Mouse (Mus musculus): ENCODE data around the gene Nectin2.
"Not testable (repeated sequence)": the region's sequence is repeated elsewhere in the genome, so short reads cannot be mapped to it uniquely, and the experiment has no call there.

Nectin2 gene

DNA sequence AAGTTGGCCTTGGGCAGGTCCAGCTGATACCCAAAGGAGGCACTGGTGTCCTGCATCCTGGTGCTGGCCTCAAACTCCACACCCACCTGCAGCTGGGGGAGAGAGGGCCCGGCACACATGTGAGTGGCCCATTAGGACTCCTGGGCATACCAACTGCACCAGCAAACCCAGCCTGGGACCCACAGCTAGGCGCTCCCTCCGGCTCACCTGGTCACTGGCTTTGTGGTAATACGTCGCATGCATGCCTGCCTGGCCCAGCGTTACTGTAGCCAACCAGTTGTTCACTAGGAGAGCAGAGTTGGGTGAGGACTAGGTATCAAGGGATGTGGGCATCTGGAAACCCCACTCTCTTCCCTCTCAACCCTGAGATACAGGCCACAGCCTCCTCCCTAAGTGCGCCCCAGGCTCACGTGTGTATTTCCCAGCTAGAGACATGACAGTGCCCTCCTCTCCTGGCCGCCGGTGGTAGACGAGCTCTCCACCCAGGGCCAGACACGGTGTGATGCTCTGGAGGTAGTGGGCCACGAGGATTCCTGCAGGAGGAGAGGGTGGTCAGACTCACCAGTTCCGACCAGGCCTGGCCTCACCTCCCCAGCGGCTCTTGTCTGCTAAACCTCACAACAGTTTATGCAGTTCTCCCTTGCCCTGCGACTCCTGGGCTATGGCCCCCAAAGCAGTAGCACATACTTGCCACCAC, 47.3 kb downstream of the Nectin2 start:
- DNase-seq, result no peak

DNA sequence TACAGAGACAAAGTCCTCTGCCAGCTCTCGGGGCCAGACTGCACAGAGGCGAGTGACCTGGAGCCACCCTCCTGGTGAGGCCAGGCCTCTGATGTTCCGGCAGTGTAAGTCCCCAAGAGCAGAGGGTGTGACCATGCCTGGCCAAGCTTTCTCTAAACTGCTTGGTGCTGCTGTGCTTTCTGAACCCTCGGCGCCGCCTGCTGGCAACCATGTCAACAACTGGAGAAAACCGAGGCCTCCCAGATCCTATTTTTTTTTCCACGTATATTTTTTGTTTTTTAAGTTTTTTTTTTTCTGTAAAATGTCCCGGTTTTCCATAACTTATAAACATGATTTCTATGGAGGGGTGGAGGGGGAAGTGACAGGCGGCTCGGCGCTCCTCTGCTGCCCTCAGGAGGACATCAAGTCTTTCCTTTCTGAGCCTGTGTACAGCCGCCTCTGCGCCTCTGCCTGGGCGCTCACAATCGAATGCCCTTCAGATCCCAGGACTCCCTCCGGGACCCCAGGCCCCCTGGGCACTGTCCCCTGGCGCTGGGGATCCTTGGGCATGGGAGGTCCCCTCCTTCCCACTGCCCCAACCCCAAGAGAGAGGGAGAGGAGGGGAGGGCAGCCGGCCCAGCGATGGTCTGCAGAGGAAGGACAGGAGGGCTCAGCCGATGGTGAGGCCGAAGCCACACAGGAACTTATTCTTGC, 49.1 kb downstream of the Nectin2 start:
- peak; percentile 81 to 82 for DNase-seq

DNA sequence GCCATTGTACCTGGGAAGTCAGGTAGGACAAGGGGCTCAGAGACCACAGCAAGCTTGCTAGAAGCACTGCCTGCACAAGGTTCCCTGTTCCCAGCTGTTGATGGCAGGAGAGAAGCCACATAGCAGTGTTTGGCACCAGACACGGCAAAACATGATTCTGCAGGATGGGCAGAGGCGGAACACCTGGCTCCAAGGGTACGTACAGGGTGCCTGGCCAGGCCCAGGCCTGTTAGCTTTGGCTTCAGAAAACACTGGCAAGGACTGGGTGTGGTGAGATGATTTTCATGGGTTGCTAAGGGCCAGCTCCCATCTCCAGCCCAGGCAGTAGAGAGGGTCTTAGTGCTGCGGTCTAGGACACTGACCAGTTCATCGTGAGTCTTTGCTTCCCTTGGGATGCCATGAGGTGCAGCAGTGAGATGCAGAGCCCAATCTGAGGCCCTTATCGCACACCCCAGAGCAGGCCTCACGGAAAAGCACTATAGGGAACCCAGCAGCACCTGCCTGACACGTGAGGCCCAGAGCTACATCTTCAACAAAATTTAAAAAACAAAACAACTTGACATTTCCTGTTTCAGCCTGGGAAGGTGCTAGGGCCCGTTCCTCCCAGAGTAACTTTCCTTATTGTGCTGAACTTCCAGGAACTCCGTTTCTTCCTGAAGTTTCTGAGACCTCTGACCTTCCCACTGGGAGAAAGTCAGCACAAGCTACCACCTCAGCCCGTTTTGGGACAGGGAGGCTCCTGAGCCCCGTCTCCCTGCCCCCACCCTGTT, 49.8 kb downstream of the Nectin2 start:
- no peak for DNase-seq

DNA sequence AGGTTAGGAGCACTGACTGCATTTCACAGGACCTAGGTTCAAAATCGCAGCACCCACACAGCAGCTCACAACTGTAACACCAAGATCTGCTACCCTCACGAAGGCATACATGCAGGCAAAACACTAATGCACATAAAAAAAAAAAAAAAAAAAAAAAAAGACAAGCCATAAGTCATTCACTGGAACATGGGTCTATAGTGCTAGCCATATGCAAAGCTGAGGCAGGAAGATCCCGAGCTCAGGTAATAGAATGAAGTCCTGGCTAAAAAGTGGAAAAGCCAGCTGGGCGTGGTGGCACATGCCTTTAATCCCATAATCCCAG, 50.5 kb downstream of the Nectin2 start:
- no peak for DNase-seq

DNA sequence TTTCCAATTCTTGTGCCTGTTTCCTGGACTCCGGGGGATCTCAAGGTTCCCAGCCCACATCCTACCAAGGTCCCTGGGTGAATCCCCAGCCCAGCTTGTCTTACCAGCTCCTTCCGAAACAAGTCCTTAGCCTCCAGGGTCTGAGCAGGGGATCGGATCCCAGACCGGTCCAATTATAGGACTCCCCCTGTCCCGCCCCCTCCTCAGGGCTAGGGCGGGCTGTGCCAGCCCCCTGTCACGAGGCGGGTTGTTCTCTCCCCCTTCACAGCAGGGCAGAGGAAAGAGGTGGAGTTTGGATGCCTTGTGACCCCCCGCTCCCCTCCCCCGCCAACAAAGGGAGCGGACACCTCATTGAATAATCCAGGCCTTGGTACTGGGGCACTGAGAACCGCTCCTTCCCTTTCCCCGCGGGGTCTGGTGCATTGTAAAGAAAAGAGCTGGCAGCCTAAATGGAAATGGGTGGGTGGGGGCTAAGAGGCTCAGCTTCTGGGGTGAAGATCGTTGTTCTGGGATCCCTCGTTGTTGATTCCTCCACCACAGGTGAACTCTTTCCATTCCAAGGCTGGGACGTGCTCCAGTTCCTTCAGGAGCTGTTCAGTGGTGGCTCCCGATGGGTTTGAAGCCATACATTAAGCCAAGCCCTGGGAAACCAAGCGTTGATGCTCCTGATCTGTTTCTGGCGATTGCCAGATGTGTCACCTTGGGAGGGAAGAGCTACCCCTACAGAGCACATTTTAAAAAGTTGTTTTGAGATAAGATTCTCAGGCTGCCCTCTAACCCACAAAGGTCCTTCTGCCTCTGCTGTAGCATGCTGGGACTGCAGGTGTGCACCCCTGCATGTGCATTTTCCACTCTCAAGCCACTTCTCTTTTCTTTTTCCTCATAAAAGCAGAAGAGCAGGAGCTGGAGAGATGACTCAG, 51.1 kb downstream of the Nectin2 start, which contains the start of gene Apoe:
Gene Apoe (minus strand): TSS at position 282 of the 920 bp plus-strand sequence.
- DNase-seq, result peak; percentile 51 to 67

DNA sequence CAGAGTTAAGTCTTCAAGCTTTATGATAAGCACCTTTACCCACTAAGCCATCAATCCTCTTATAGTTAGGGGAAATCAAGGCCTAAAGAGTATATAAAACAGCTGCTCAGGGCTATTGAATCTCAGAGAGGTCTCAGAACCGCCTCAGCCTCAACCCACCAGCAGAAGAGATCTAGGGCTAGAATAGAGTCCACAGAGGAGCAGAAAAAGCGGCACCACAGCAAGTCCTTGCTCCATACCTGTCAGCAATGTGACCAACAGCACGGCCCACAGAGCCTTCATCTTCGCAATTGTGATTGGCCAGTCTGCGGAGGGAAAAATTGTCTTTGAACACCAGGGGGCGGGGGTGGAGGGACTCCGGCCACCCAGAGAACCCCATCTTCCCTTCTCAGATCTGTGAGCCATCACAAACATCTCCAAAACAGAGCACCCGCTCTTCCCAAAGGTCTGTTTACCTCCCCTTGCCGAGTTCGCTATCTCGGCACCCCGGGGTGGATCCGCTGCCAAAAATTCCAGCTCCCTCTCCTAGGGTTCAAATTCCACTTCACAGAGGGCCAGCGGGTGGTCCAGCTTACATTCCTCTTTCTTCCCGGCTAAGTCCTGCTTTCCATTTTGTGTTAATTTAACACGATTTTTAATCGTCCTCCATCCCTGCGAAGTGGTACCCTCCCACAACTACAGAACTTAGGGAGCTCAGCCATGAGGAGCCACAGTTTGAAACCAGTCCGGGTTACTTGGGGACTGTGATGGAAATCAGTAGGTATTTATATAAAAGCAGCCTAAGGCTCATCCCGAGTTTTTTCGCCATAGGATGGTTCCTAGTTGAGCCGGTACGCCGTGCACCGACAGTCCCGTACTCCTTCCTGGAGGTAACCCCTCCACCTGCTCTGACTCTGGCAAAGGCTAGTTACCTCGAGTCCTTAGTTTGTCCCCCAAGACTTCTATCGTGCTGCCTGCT, 52.1 kb downstream of the Nectin2 start:
- peak in 1 of 2 experiments; percentile 53 for DNase-seq

DNA sequence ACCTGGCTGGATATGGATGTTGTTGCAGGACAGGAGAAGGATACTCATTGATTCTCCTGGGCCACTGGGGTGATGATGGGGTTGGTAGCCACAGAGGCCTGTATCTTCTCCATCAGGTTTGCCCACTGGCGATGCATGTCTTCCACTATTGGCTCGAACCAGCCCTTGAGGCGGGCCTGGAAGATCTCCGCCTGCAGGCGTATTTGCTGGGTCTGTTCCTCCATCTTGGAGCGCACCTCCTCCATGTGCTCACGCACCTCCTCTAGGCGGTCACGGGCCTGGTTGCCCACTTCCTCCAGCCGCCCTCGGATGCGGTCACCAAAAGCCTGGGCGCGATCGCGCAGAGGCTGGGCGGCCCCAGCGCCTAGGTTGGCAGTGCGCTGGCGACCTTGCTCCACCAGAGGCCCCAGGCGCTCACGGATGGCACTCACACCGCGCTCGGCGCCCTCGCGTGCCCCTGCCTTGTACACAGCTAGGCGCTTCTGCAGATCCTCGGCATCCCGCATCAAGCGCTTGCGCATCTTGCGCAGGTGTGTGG, 53.9 kb downstream of the Nectin2 start:
- no peak for DNase-seq

DNA sequence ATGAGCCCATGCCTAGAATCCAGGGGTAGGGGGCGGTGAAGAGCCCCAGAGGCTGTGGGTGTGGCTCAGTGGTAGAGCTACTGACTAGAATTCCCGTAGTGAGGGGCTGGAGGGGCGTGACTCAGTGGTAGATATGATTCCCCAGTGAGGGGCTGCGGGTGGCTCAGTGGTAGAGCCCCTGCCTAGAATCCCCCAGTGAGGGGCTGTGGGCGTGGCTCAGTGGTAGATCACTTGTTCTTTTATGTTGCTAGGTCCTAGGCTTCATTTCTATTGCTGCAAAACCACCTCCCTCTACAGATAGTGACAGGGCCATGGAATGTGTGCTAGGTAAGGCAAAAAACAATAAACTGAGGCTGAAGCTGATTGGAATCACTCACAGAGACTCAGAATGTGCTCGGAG, 54.4 kb downstream of the Nectin2 start:
- no peak for DNase-seq

DNA sequence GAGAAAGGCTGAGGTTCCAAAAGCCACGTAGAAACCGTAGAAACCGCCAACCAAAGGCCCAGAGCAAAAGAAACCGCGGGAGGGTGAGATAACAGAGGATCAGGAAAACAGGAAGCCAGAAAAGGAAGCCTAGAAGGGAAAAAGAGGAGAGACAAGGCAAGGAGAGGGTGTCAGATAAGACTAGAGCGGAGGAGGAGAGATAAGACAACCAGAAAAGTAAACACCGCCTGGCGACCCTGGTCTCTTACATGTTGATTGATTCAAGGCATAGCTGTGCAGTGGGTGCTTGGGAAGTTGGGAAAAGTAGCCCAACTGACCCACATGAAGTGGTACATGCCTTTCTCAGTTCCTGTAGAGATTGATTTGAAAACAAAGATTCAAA, 55.1 kb downstream of the Nectin2 start:
- no peak for DNase-seq

DNA sequence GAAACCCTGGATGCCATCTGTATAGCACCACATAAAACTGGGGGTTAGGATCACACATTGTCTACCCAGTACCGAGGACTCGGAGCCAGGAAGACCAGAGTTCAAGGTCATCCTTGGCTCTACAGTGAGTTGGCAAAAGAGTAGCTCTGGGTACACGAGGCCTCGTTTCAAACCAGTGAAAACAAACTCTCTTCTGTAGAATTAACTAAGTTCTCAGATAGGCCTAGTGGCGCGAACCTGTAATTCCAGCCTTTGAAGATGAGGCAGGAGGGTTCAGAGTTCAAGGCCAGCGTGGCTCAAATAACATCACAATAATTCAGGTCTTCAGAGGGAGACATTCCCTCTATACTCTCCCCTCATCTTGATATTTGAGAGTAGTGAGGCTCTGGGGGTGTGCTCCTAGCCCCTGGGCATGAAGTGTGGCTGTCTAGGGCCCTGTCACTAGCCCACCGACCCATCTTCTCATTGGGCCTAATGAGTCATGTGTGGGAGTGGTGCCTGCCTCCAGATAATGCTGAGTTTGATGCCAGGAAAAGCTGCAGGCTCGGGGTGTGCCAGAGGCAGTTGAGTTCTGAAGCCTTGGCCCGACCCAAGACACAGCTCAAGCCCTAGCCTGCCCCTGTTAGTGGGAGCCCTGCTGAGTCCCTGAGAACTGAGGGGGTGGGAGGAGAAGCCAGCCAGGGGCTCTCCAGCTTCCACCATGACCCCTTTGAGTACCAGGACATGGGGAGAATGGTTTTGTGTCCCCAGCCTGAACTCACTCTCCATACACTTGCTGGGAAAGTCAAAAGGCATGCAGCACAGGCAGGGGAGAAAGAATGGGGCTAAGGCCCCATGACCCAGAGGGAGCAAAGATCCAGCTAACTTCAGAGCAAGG, 55.7 kb downstream of the Nectin2 start:
- no peak for DNase-seq

DNA sequence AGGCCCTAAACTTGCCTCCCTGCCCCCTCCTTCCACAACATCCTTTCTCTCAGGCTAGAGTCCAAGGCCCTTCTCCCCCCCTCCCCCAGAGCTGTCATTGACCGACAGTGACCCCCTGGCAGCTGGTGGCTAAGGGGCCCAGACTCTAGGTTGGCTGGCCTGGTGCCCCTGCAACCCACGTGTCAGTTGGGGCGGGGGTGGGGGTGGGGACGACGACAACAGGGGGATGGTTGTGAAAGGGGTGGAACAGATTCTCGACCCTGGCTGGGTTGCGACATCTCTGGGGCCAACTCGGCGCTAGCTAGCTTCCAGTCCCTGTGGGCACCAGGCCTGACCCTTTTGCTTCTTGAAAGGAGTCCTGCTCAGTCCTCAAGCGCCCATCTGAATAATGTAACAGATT, 56.9 kb downstream of the Nectin2 start:
- no peak for DNase-seq

DNA sequence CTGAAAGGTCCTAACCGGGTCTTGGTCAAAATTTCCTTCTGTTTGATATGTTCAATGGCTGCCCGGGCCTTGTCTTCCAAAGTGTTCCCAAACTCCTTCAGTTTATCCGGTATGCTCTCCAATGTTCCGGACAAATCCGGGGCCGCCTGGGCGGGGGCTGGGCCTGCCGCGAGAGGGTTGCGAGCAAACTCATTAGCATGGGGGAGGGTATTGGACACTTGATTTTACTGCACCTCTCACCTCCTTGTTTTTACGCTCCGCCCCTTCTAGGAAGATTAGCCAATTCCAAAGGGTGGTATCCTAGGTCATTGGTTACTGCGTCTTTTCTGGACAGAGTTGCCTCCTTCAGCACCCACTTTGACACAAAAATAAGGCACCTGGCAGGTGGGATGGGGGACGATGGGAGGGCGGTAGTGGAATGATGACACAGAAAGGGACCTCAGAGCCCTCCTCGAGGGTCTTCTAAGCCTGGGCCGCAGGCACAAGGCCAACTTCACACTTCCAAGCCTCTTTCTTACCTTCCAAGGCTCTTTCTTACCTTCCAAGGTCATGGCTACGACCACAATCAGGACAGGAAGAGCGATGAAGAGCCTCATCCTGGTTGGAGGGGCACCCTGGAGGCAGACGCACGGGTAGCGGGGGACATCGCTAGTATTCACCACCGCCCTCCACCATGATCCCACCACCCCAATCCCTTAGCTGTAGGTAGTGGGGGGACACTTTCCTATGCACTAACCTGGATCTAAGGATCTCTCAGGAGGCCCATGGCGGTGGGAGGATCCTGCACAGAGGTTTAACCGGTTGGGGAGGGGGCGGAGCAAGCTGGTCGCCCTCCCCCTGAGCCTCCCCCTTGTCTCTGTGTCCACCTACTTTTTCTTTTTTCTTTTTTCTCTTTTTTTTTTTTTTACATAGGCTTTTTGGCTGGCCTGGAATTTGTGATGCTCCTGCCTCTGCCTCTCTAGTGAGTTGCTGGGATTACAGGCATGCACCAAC, 58.1 kb downstream of the Nectin2 start, which contains the start of gene Apoc1:
Gene Apoc1 (minus strand): TSS at position 788 of the 993 bp plus-strand sequence.
- DNase-seq, result no peak

DNA sequence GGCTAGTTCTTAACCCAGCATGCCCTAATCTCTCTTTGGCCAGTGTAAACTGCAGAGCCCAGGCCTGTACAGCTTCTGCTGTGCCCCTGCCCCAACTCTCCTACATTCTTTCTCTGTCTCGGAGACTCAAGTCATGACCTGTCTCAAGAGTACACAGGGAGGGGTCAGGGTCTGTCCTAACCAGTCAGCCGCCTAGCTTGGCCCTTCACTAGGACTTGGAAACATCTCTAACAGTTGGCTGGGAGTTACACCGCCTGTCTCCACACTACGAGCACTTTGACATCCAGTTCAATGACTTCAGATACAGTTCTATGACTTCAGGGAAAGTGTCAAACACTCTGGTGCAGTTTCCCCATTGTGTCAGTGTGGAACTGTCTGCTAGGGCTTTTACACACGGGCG, 58.8 kb downstream of the Nectin2 start:
- no peak for DNase-seq

DNA sequence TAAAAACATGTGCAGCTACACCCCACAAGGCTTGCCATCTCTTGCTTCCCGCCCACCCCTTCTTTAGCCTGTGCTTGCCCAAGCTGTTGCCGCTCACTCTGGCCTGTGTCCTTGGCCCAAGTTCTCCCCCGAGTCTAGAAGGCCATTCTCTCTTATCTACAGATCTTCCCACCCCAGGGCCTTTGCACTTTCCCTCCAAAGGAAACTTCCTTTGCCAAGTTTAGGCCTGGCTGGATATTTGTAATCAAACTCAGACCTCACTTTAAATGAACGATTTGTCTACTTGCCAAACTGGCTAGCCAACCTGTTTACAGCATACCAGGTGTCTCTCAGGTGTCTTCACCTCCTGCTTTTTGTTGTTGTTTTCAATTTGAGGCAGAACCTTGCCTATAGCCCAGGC, 59.4 kb downstream of the Nectin2 start:
- no peak for DNase-seq

DNA sequence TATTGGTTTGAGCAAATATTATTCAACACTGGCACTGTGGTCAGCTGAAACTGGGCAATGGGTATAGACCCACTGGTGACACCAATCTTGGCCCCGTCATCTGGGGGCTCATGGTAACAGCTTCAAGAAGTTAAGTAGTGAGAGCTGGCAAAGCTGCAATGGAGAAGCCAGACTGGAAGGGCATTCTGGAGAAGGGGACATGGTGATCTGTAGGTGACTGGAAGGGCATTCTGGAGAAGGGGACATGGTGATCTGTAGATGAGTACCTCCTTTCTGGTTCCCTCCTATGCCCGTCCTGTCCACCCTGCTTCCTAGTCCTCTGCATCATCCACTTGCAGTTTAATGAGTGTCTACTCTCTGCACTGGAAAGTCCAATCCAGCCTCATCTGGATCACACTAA, 61.7 kb downstream of the Nectin2 start:
- DNase-seq, result no peak

DNA sequence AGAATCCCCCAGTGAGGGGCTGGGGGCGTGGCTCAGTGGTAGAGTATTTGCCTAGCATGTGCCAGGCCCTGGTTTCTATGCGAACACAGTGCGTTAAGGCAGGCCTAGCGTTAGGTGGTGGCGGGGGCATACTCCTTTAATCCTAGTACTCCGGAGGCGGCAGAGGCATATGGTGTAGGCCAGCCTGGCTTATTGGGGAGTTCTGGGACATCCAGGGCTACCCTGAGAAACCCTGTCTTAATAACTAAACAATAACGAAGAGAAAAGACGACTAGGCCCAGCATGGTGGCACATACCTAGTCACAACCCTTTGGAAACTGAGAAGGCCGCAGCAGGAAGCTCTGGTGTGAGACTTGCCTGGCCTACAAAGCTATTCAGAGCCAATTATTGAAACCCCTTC, 62.2 kb downstream of the Nectin2 start:
- DNase-seq, result no peak

DNA sequence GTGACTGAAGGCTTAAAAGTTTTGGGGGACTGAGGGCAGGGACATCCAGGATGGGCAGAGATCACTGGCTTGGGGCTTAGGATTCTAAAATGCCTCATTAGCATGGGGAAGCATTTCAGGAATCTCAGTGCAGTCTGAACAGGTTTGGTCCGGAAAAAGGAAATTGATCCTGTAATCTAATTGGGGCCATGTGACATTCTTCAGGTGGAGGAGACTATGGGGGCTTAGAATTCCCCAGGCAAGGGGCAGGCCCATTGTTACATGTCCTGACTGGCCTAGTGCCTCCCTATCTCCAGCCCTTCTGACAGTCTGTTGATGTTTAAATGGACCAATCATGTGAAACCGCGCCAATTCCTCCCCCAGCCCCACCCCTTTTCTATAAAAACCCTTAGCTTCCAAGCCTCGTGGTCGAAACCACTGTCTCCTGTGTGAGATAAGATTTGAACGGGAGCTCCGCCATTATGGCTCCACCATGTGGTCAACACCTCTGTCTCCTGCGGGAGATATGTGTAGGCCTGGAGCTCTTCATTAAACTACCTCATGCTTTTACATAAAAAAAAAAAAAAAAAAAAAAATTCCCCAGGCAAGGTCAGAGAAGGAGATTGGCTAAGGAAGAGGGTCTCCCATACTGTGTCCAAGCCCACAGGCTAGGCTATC, 63.2 kb downstream of the Nectin2 start:
- DNase-seq, result not testable (repeated sequence)

DNA sequence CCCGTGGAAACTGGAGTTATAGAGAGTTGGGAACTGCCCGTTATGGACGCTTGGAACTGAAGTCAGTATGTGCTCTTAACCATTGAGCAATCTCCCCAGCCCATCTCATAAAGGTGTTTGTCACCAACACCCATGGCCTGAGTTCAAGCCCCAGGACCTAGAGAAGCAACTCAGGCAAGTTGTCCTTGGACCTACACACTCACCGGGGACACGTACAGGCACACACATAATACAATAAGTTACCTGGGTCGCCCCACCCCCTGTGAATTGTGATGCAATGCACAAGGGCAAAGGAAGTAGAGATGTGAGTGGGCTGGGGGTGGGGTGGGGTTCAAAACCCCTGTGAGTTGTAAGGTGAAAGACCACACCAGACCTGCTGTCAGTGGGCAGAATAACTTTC, 63.8 kb downstream of the Nectin2 start:
- no peak for DNase-seq

All from kidney, adult 8-10 months (tissue).